Mouse (Mus musculus) thymus, postnatal 0 days (tissue): Measurements from ENCODE around the gene Gm14410. TPM values are rescaled to one million over a fixed set of nuclear protein-coding genes. Genes with fewer than 3 reads are reported as not detected.
"Not testable (repeated sequence)": the region's sequence is repeated elsewhere in the genome, so short reads cannot be mapped to it uniquely, and the experiment has no call there.

Source experiments
- DNase-seq: peaks from one replicate; pipeline ENCODE4 v3.0.0-alpha.2; 2015; ENCODE audit warnings: low spot score
- polyA plus RNA-seq: library from polyadenylated mRNA; unstranded; fragments of >200 nt; fragmentation: Nextera tagmentation; extraction: Ambion mirVana; gene quantifications from 2 replicates; pipeline ENCODE4 v1.2.1, GENCODE M21; 2015

Gene Gm14410
- polyA plus RNA-seq: 18.6 and 21.5 TPM in 2 replicates

- DNase-seq: not testable (repeated sequence)
Measured at GRCm38 (mm10) chr2:177206341-177206740, at the start of gene Gm14410. Gene Gm14410 (minus strand): TSS chr2:177206421.

DNA sequence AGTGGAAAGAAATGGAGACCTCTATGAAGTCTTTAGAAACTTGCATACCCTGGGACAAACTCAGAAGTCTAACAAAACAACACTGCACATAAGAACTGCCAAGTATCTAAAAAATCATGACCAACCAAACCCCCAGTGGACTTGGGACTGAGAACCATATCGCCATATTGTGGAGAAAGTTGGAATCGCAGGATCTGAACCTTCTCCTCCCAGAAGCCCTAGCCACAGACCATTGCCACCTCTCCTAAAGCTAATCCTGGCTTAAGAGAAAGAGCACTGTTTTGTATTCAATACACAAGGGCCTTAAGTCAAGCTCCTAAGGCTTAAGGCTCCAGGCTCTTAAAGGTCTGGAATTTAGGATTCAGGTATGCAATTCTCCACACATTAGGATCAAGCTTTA lies 41.2 kb upstream of the Gm14410 start:
- not testable (repeated sequence) for DNase-seq

GRCm38 (mm10) chr2:177230461-177230860 lies 24.2 kb upstream of the Gm14410 start:
- DNase-seq: not testable (repeated sequence)

DNA sequence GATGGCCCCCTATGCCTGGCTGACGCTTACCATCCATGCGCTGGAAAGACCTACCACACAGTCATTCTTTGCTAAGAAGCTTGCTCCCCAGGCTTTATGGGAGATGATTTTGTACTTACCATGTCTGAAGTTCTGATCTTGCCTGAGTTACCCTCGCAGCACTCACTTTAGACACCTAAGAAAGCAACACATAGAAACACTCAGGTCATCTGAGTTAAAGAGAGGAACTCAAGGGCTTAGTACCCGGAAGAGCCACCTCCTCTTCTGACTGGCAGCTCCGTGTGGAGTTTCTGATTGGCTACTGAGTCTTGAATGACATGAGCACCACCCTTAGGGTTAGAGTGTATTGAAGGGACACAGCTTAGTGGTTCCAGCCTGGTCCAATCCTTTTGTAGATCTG lies 33.5 kb downstream of the Gm14410 start:
- not testable (repeated sequence) for DNase-seq

Other genes with a start within 250 kb of the Gm14410 start
- 10.2 and 11.1 TPM in 2 replicates for gene Gm14419, start 205.5 kb downstream of the Gm14410 start, polyA plus RNA-seq
- 0.25 TPM in 1 of 2 replicates, not detected in the other for gene Gm14401, start 132.1 kb downstream of the Gm14410 start, polyA plus RNA-seq
- not detected in 2 replicates for gene Gm14409, start 60.6 kb upstream of the Gm14410 start, polyA plus RNA-seq
- 0.10 and 0.14 TPM in 2 replicates for gene Gm14412, start 117.9 kb upstream of the Gm14410 start, polyA plus RNA-seq
- 3.3 and 4.0 TPM in 2 replicates for gene Gm14418, start 191.9 kb upstream of the Gm14410 start, polyA plus RNA-seq